Mouse (Mus musculus): Measurements from ENCODE around the gene Cyp1a2.
A peak's percentile ranks its signal among the peaks of the same experiment; 100 is the strongest.

The Cyp1a2 gene

DNA sequence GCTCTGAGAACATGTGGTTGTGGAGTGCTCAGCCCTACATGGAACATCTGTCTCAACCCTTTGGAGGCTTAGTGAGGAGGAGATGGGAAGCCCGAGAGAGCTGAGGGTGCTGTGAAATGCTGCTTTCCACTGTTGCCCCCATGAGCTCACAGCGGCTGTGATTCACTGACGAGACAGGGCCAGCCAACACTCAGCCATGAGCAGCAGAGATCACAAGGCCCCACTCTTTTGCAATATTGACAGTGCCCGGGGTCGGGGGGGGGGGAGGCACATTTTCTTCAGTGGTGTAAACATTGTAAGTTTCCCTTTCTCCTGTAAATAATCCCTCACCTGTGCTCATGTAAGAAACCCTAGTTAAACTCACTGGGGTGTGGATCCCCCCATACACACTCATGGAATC, 12.0 kb downstream of the Cyp1a2 start:
- DNase-seq (ENCODE audit: low spot score), result no peak

GRCm38 (mm10) chr9:57671037-57671436, 12.5 kb downstream of the Cyp1a2 start:
- no peak for DNase-seq (ENCODE audit: low spot score)

- no peak for DNase-seq (ENCODE audit: low spot score)
These were observed 13.9 kb downstream of the Cyp1a2 start for GRCm38 (mm10) chr9:57669566-57669965.

- DNase-seq (ENCODE audit: low spot score), result no peak
These were observed 15.2 kb downstream of the Cyp1a2 start for GRCm38 (mm10) chr9:57668277-57668676.

GRCm38 (mm10) chr9:57667817-57668216, 15.7 kb downstream of the Cyp1a2 start:
- DNase-seq (ENCODE audit: low spot score), result no peak

DNA sequence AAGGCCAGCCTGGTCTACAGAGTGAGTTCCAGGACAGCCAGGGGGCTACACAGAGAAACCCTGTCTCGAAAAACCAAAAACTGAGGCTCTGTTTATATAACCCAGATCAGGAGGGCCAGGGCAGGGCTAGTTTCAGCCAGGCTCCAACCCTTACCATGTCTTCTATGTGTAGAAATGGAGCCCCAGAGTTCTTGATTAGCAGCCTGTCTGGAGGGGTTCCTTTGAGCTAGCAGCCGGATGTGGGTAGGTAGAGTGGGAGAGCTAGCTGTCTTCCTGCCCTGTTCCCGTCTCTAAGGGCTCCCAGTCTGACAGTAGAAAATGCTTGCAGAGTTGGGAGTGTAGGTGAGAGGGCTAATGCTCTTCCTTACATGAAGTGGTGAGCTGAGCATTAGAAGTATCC, 16.4 kb downstream of the Cyp1a2 start:
- no peak for DNase-seq (ENCODE audit: low spot score)

GRCm38 (mm10) chr9:57666536-57666935, 17.0 kb downstream of the Cyp1a2 start:
- no peak for DNase-seq (ENCODE audit: low spot score)

DNA sequence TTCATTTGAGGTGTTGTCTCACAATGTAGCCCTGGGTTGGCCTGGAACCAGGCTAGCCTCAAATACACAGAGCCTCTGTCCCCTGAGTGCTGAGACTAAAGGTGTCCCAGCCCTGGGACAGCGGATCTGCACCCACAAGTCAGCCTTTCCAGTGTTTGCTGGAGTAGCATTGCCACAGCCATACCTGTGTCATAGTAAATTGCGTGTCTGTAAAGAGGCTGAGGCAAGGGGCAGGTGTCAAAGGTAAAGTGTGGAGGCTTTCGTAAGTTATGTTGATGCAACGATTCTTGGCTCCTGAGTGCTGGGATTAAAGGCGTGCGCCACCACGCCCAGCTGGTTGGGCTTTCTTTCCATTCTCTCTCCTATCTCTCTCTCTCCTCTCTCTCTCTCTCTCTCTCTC, 18.9 kb downstream of the Cyp1a2 start:
- DNase-seq (ENCODE audit: low spot score), result no peak

- DNase-seq (ENCODE audit: low spot score), result no peak
These were observed 22.0 kb downstream of the Cyp1a2 start for GRCm38 (mm10) chr9:57661552-57661951.

GRCm38 (mm10) chr9:57660501-57660900, 23.0 kb downstream of the Cyp1a2 start:
- DNase-seq (ENCODE audit: low spot score), result peak; percentile 67

DNA sequence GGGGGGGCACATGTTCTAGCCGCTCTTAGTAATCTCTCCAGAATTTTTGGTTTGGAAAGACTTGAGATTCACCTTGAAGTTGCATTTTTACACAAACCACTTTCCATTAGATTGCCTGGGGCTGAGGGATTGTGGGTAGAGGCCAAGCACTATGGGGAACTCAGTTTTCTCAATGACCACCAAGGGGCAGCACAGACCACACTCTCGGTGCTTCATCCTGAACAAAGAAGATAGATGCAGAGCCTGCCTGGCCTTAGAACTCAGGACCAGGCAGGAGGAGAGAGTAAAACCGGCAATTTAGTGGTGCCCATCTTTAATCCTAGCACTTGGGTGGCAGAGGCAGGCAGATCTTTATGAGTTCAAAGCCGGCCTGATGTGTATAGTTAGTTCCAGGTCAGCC, 23.7 kb downstream of the Cyp1a2 start:
- peak; percentile 80 for DNase-seq (ENCODE audit: low spot score)

DNA sequence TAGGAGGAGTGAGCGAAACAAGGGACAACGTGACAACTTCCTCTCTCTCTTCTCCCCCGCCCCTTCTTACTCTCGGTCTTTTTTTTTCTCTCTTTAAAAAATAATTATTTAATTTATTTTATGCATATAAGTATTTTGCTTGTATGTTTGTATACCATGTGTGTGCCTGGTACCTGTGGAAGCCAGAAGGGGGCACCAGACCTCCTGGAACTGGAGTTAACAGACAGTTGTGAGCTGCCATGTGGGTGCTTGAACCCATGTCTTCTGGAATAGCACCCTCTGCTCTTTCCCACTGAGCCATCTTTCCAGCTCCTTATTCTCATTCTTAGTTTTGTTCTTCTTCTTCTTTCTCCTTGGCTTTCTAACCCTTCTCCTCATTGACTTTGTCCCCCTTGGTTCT, 24.5 kb downstream of the Cyp1a2 start:
- DNase-seq (ENCODE audit: low spot score), result no peak

DNA sequence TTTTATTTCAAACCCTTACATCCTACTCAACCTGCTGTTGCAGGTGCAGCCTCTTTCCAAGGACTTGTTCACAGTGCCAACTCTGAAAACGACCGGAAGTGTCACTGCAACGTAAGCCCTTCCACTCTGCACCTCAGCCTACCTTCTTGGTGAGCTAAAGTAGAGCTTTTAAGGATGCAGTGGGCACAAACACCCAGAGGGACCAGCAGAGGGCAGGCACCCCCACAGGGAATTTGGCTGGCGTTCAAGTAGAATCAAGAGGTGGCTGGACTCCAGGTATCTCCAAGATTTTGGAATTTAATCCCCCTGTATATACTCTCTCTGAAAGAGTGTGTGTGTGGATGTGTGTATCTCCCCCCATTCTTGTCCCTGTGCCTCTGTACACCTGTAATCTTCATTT, 25.7 kb downstream of the Cyp1a2 start:
- DNase-seq (ENCODE audit: low spot score), result no peak

DNA sequence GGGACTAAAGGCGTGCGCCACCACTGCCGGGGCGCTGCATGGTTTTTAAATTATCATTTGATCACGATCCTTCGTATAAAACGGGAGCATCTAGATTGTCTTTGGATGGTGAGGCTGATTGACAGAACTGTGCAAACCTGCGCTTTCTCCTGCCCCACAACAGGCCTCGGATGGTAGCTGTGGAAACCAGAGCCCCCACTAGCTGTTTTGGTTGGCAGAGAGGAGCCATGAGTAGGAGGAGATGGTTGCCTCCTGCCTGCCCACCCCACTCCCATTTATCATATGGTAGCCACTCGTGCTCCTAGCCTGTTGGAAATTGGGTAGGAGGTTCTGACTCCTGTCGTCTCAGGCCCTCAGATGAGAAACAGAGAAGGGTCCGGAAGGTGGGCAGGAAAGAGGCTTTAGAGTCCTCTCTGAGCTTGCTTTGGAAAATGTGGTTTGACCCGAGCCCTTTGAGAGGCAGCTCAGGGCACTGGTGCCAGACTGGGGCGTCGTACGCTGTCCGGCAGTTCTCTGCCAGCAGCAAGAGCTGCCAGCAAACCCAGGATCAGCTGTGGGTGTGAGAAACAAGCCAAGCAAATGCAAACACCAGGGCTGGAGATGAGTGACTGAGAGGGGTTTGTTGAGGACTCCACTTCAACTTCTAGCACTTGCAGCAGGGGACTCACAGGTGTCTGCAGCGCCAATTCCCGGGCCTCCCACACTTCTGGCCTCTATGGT, 26.7 kb downstream of the Cyp1a2 start:
- no peak for DNase-seq (ENCODE audit: low spot score)

DNA sequence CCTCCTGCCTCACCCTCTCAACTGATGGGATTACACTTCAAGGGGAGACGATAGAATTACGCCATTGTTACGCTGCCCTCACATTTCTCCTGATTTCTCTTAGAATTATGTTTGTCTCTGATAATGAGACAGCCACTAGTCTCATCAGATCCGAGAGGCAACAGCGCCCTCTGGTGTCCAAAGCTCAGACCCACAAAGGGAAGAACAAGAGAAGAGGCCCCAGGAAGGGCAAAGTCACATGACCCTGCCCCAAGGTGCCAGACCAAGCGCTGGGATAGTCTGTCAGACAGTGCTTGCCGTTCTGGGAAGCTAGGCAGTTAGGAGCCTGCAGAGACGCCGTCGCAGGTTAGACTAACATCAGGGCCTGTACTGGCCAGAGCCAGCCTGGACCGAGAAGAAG, 27.8 kb downstream of the Cyp1a2 start:
- DNase-seq (ENCODE audit: low spot score), result peak; percentile 97

DNA sequence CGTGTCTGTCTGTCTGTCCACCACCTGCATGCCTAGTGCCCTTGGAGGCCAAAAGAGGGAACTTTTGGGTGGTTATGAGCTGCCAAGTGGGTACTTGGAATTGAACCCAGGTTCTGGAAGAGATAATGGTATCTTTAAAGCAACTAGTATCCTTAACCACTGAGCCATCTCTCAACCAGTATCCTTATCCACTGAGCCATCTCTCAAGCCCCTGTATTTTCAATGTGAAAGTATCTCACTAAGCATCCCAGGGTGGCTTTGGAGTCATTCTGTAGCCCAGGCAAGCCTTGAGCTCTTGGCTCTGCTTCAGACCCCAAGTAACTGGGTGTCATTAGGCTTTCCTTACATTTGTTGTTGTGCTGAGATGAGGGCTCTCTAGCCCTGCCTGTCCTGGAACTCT, 28.5 kb downstream of the Cyp1a2 start:
- no peak for DNase-seq (ENCODE audit: low spot score)

DNA sequence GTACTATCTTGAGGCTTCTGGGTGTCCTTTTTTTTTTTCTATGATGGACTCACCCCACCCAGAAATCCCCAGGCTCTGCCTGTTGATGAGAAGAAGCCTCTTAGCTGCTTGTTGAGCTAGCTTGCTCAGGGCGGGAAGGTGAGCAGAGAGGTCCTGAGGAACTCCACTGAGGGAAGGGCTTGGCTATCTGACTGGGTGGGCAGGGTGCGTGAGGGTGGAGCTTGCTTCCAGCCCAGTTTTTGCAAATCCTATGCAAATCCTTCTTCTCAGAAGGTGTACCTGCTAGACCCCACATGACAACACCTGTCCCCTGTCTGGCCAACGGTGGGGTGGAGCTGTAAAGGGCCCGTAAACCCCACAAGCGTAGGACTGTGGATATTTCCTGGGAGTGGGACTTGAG, 30.2 kb downstream of the Cyp1a2 start, which contains the start of gene Csk:
TSS of gene Csk (minus strand) at position 349 of the 400 bp plus-strand sequence.
- no peak for DNase-seq (ENCODE audit: low spot score)

GRCm38 (mm10) chr9:57652855-57653254, 30.6 kb downstream of the Cyp1a2 start:
- DNase-seq (ENCODE audit: low spot score), result no peak

GRCm38 (mm10) chr9:57652351-57652750, 31.2 kb downstream of the Cyp1a2 start:
- DNase-seq (ENCODE audit: low spot score), result no peak

DNA sequence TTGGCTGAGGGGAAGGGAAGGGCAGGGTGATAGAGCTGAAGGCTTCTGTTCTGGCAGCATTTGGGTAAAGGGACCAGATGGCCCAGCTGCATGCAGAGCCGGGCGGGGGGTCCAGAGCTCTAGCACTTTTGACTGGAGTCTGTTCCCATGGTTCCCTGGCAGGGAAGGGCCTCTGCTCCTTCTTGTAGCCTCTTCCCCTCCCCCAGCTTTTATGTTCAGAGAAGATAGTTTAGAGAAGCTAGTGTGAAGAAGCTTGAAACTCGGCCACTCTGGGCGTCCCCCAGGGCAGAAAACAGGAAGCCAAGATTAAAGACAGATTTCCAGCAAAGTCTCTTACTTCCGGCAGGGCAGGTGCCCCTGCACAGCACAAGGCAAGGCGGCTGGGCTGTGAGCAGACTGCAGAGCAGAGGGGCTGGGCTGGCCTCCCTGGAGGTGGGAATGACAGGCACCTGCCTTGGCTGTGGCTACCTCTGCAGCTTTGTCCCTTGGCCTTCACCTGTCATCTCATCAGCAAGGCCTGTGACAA, 32.7 kb downstream of the Cyp1a2 start:
- no peak for DNase-seq (ENCODE audit: low spot score)

GRCm38 (mm10) chr9:57650130-57650785, 33.2 kb downstream of the Cyp1a2 start:
- DNase-seq (ENCODE audit: low spot score), result no peak

- no peak for DNase-seq (ENCODE audit: low spot score)
These were observed 36.0 kb downstream of the Cyp1a2 start for GRCm38 (mm10) chr9:57647286-57648108.
